Mouse (Mus musculus) cortical plate, adult 2 months (tissue): ENCODE results near the gene Hist1h2bb.

ENCODE experiments used
- CTCF ChIP-seq: fragments of 200-500 bp; IDR thresholded peaks from 2 replicates; pipeline ENCODE4 v1.5.1; 2011; ENCODE audit warnings: mild to moderate bottlenecking, control low read depth, low read length; ENCODE audit not compliant: insufficient read depth; ENCODE audit errors: extremely low read depth
- POLR2A ChIP-seq: fragments of 200-500 bp; IDR thresholded peaks from 2 replicates; pipeline ENCODE4 v1.6.1; 2011; ENCODE audit warnings: mild to moderate bottlenecking, low read length, control low read depth; ENCODE audit not compliant: insufficient read depth; ENCODE audit errors: extremely low read depth

- no peak for TF ChIP-seq CTCF
- no peak for TF ChIP-seq POLR2A
Observed at GRCm38 (mm10) chr13:23764324-23765171, 18.0 kb downstream of the Hist1h2bb start.
